Mouse (Mus musculus) E14TG2a.4 (cell line): Measurements from ENCODE around the gene Fzd9.
A peak's percentile ranks its signal among the peaks of the same experiment; 100 is the strongest.

Source experiments
- H3K27me3 ChIP-seq: 2 replicates; pipeline ENCODE4 v1.6.1; 2014; ENCODE audit warnings: low read length, control low read depth; ENCODE audit not compliant: insufficient read depth
- H3K36me3 ChIP-seq: 2 replicates; pipeline ENCODE4 v1.6.1; 2014; ENCODE audit warnings: low read length, control low read depth; ENCODE audit not compliant: insufficient read depth
- H3K4me1 ChIP-seq: replicated peaks from 2 replicates; pipeline ENCODE4 v1.6.1; 2014; ENCODE audit warnings: low read depth, low read length, control low read depth
- H3K4me3 ChIP-seq: replicated peaks from 2 replicates; pipeline ENCODE4 v1.5.1; 2014; ENCODE audit warnings: mild to moderate bottlenecking, low read length
- H3K9me3 ChIP-seq: 2 replicates; pipeline ENCODE4 v1.6.1; 2014; ENCODE audit warnings: low read length, control low read depth
- CTCF ChIP-seq: conservative IDR thresholded peaks from 2 replicates; pipeline ENCODE4 v1.5.1; 2014; ENCODE audit warnings: low read length
- NANOG ChIP-seq: IDR thresholded peaks from 2 replicates; pipeline ENCODE4 v1.6.1; 2014; ENCODE audit warnings: borderline replicate concordance, low read length, mixed read lengths
- POU5F1 ChIP-seq: IDR thresholded peaks from 2 replicates; pipeline ENCODE4 v1.6.1; 2014; ENCODE audit warnings: low read length, borderline replicate concordance

Fzd9 gene

DNA sequence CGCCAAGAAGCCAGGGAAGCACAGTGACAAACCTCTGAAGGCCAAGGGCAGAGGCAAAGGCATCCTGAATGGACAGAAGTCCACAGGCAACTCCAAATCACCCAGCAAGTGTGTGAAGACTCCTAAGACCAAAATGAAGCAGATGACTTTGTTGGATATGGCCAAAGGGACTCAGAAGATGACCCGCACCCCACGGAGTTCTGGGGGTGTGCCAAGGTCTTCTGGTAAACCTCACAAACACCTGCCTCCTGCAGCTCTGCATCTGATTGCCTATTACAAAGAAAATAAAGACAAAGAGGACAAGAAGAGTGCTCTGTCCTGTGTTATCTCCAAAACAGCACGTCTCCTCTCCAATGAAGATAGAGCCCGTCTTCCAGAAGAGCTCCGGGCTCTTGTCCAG is 34.2 kb downstream of the Fzd9 start:
- no peaks in the 10 kb centered on the region for H3K9me3 ChIP-seq
- no peak overlapping the region for H3K4me3 ChIP-seq
- H3K36me3 ChIP-seq: peaks cover 100% of the 10 kb centered on the region
- TF ChIP-seq CTCF: no peak
- no peak for TF ChIP-seq POU5F1
- TF ChIP-seq NANOG: no peak
- H3K27me3 ChIP-seq: no peaks in the 10 kb centered on the region
- H3K4me1 ChIP-seq: peaks cover 27% of the 10 kb centered on the region

DNA sequence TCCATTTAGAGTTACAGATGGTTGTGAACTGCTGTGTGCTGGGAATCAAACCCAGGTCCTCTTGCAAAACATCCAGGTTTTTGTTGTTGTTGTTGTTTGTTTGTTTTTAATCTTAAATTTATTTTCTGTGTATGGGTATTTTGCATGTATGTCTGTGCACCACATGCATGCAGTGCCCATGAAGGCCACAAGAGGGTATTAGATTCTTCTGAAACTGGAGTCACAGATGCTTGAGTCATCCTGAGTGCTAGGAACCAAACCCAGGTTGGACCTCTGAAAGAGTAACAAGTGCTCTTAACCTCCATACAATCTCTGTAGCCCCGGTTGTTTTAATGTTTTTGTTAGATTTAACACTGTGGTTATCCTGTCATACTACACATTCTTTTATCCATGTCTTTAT is 42.8 kb downstream of the Fzd9 start:
- H3K9me3 ChIP-seq: no peaks in the 10 kb centered on the region
- no peaks in the 10 kb centered on the region for H3K27me3 ChIP-seq
- H3K4me1 ChIP-seq: 0 out of 2 replicates have a peak, but pooled peaks cover 2% of the 10 kb centered on the region
- TF ChIP-seq POU5F1 (no peak), NANOG (no peak), CTCF (peak; percentile 72)
- peaks cover 98% of the 10 kb centered on the region for H3K36me3 ChIP-seq
- no peak overlapping the region for H3K4me3 ChIP-seq

DNA sequence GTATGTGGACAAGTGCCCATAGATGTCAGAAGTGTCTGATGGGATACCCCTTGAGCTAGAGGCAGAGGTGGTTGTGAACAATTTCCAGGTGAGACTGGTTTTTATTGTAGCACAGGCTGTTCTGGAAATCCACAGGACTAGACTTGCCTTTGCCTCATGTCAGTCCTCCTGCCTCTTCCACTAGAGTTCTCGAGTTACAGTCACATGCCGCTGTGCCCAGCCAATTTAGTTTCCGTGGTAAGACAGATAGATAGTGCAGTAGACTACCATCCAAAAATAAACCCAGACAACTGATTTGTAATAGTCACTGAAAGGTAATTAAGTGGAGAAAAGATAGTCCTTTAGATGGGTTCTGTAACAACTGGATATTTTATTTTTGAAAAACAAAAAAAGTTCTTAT is 48.3 kb downstream of the Fzd9 start:
- H3K27me3 ChIP-seq: no peaks in the 10 kb centered on the region
- no peak overlapping the region for H3K4me3 ChIP-seq
- H3K4me1 ChIP-seq: no peaks in the 10 kb centered on the region; the same call in 1 of the 2 replicates
- TF ChIP-seq POU5F1 (no peak), NANOG (no peak), CTCF (no peak)
- no peaks in the 10 kb centered on the region for H3K9me3 ChIP-seq
- H3K36me3 ChIP-seq: peaks cover 94% of the 10 kb centered on the region
